Mouse (Mus musculus): ENCODE measurements around the gene Ces1b. TPM values are rescaled to one million over a fixed set of nuclear protein-coding genes. Genes with fewer than 3 reads are reported as not detected.

The Ces1b gene
- polyA plus RNA-seq (2012; rRNA removed): not detected in 2 replicates

- H3K4me1 ChIP-seq (ENCODE audit: control insufficient read depth, insufficient read depth, low read length): no peaks in the 10 kb centered on the region
- TF ChIP-seq POLR2A (IDR thresholded peaks at IDR 0.05; ENCODE audit: control insufficient read depth, low read depth, low read length): no peak
- TF ChIP-seq CTCF (IDR thresholded peaks at IDR 0.05; ENCODE audit: control insufficient read depth, insufficient read depth, insufficient replicate concordance, low read depth, low read length): no peak
- no peak within 1 kb of the TSS for H3K4me3 ChIP-seq (ENCODE audit: control insufficient read depth, low read depth, low read length)
- no peaks in the 10 kb centered on the region for H3K27me3 ChIP-seq (ENCODE audit: control insufficient read depth, insufficient read depth, low read length)
- no peaks in the 10 kb centered on the region for H3K36me3 ChIP-seq (ENCODE audit: control insufficient read depth, insufficient read depth, low read length)
- no peak within 1 kb of the TSS for H3K27ac ChIP-seq (ENCODE audit: control insufficient read depth, insufficient read depth, low read depth, low read length)
Observed at GRCm38 (mm10) chr8:93079887-93080286, at the start of gene Ces1b. Ces1b (minus strand) TSS chr8:93080017.

GRCm38 (mm10) chr8:93126476-93126875 lies 46.7 kb upstream of the Ces1b start:
- no peak overlapping the region for H3K4me3 ChIP-seq (ENCODE audit: control insufficient read depth, low read depth, low read length)
- TF ChIP-seq CTCF (IDR thresholded peaks at IDR 0.05; ENCODE audit: control insufficient read depth, insufficient read depth, insufficient replicate concordance, low read depth, low read length) (no peak), POLR2A (IDR thresholded peaks at IDR 0.05; ENCODE audit: control insufficient read depth, low read depth, low read length) (no peak)
- H3K36me3 ChIP-seq (ENCODE audit: control insufficient read depth, insufficient read depth, low read length): no peaks in the 10 kb centered on the region

GRCm38 (mm10) chr8:93122005-93122404 lies 42.2 kb upstream of the Ces1b start:
- Histone ChIP-seq H3K27ac (ENCODE audit: control insufficient read depth, insufficient read depth, low read depth, low read length) (no peak overlapping the region), H3K4me3 (ENCODE audit: control insufficient read depth, low read depth, low read length) (no peak overlapping the region), H3K36me3 (ENCODE audit: control insufficient read depth, insufficient read depth, low read length) (no peaks in the 10 kb centered on the region), H3K27me3 (ENCODE audit: control insufficient read depth, insufficient read depth, low read length) (no peaks in the 10 kb centered on the region), H3K4me1 (ENCODE audit: control insufficient read depth, insufficient read depth, low read length) (no peaks in the 10 kb centered on the region)
- TF ChIP-seq POLR2A (IDR thresholded peaks at IDR 0.05; ENCODE audit: control insufficient read depth, low read depth, low read length) (no peak), CTCF (IDR thresholded peaks at IDR 0.05; ENCODE audit: control insufficient read depth, insufficient read depth, insufficient replicate concordance, low read depth, low read length) (no peak)

More at GRCm38 (mm10) chr8:93126476-93126875, 46.7 kb upstream of the Ces1b start:
- H3K27ac ChIP-seq (ENCODE audit: control insufficient read depth, insufficient read depth, low read depth, low read length): no peak overlapping the region
- no peaks in the 10 kb centered on the region for H3K27me3 ChIP-seq (ENCODE audit: control insufficient read depth, insufficient read depth, low read length)
- no peaks in the 10 kb centered on the region for H3K4me1 ChIP-seq (ENCODE audit: control insufficient read depth, insufficient read depth, low read length)

GRCm38 (mm10) chr8:93095376-93095775 lies 15.6 kb upstream of the Ces1b start:
- no peak for TF ChIP-seq POLR2A (IDR thresholded peaks at IDR 0.05; ENCODE audit: control insufficient read depth, low read depth, low read length)
- no peaks in the 10 kb centered on the region for H3K4me1 ChIP-seq (ENCODE audit: control insufficient read depth, insufficient read depth, low read length)
- H3K4me3 ChIP-seq (ENCODE audit: control insufficient read depth, low read depth, low read length): no peak overlapping the region
- H3K27me3 ChIP-seq (ENCODE audit: control insufficient read depth, insufficient read depth, low read length): no peaks in the 10 kb centered on the region
- H3K36me3 ChIP-seq (ENCODE audit: control insufficient read depth, insufficient read depth, low read length): no peaks in the 10 kb centered on the region
- no peak overlapping the region for H3K27ac ChIP-seq (ENCODE audit: control insufficient read depth, insufficient read depth, low read depth, low read length)

GRCm38 (mm10) chr8:93091324-93091723 lies 11.5 kb upstream of the Ces1b start:
- Histone ChIP-seq H3K27me3 (ENCODE audit: control insufficient read depth, insufficient read depth, low read length) (no peaks in the 10 kb centered on the region), H3K4me3 (ENCODE audit: control insufficient read depth, low read depth, low read length) (no peak overlapping the region), H3K4me1 (ENCODE audit: control insufficient read depth, insufficient read depth, low read length) (no peaks in the 10 kb centered on the region), H3K27ac (ENCODE audit: control insufficient read depth, insufficient read depth, low read depth, low read length) (no peak overlapping the region), H3K36me3 (ENCODE audit: control insufficient read depth, insufficient read depth, low read length) (no peaks in the 10 kb centered on the region)
- TF ChIP-seq POLR2A (IDR thresholded peaks at IDR 0.05; ENCODE audit: control insufficient read depth, low read depth, low read length) (no peak), CTCF (IDR thresholded peaks at IDR 0.05; ENCODE audit: control insufficient read depth, insufficient read depth, insufficient replicate concordance, low read depth, low read length) (no peak)

GRCm38 (mm10) chr8:93088686-93089122 lies 8.9 kb upstream of the Ces1b start:
- TF ChIP-seq CTCF (IDR thresholded peaks at IDR 0.05; ENCODE audit: control insufficient read depth, insufficient read depth, insufficient replicate concordance, low read depth, low read length): no peak
- no peak for TF ChIP-seq POLR2A (IDR thresholded peaks at IDR 0.05; ENCODE audit: control insufficient read depth, low read depth, low read length)
- no peak overlapping the region for H3K4me3 ChIP-seq (ENCODE audit: control insufficient read depth, low read depth, low read length)
- H3K4me1 ChIP-seq (ENCODE audit: control insufficient read depth, insufficient read depth, low read length): no peaks in the 10 kb centered on the region
- H3K36me3 ChIP-seq (ENCODE audit: control insufficient read depth, insufficient read depth, low read length): no peaks in the 10 kb centered on the region
- H3K27me3 ChIP-seq (ENCODE audit: control insufficient read depth, insufficient read depth, low read length): no peaks in the 10 kb centered on the region
- no peak overlapping the region for H3K27ac ChIP-seq (ENCODE audit: control insufficient read depth, insufficient read depth, low read depth, low read length)

GRCm38 (mm10) chr8:93088193-93088592 lies 8.4 kb upstream of the Ces1b start:
- Histone ChIP-seq H3K36me3 (ENCODE audit: control insufficient read depth, insufficient read depth, low read length) (no peaks in the 10 kb centered on the region), H3K27me3 (ENCODE audit: control insufficient read depth, insufficient read depth, low read length) (no peaks in the 10 kb centered on the region), H3K27ac (ENCODE audit: control insufficient read depth, insufficient read depth, low read depth, low read length) (no peak overlapping the region), H3K4me3 (ENCODE audit: control insufficient read depth, low read depth, low read length) (no peak overlapping the region), H3K4me1 (ENCODE audit: control insufficient read depth, insufficient read depth, low read length) (no peaks in the 10 kb centered on the region)
- TF ChIP-seq CTCF (IDR thresholded peaks at IDR 0.05; ENCODE audit: control insufficient read depth, insufficient read depth, insufficient replicate concordance, low read depth, low read length): no peak
- no peak for TF ChIP-seq POLR2A (IDR thresholded peaks at IDR 0.05; ENCODE audit: control insufficient read depth, low read depth, low read length)

- no peaks in the 10 kb centered on the region for H3K4me1 ChIP-seq (ENCODE audit: control insufficient read depth, insufficient read depth, low read length)
- TF ChIP-seq POLR2A (IDR thresholded peaks at IDR 0.05; ENCODE audit: control insufficient read depth, low read depth, low read length): no peak
- no peak for TF ChIP-seq CTCF (IDR thresholded peaks at IDR 0.05; ENCODE audit: control insufficient read depth, insufficient read depth, insufficient replicate concordance, low read depth, low read length)
- no peak overlapping the region for H3K27ac ChIP-seq (ENCODE audit: control insufficient read depth, insufficient read depth, low read depth, low read length)
- no peaks in the 10 kb centered on the region for H3K27me3 ChIP-seq (ENCODE audit: control insufficient read depth, insufficient read depth, low read length)
- H3K36me3 ChIP-seq (ENCODE audit: control insufficient read depth, insufficient read depth, low read length): no peaks in the 10 kb centered on the region
- no peak overlapping the region for H3K4me3 ChIP-seq (ENCODE audit: control insufficient read depth, low read depth, low read length)
Observed at GRCm38 (mm10) chr8:93075251-93075650, 4.6 kb downstream of the Ces1b start.

All from testis, adult 2 months (tissue).